Mouse (Mus musculus) kidney, embryonic 16.5 days (tissue): Measurements from ENCODE around the gene Gm20388. TPM values are rescaled to one million over a fixed set of nuclear protein-coding genes. Genes with fewer than 3 reads are reported as not detected.
A peak's percentile ranks its signal among the peaks of the same experiment; 100 is the strongest.

Experiments
- ATAC-seq: fragments of 200-750 bp; cut with Nextera tagmentation; 2 replicates; pipeline ENCODE4 v1.8.0; 2017; ENCODE audit warnings: moderate TSS enrichment; ENCODE audit not compliant: low FRiP score, low TSS enrichment
- H3K27ac ChIP-seq: fragments of 300-500 bp; sonication (generic); 2 replicates; pipeline ENCODE4 v1.5.1; 2014; ENCODE audit warnings: low read length
- H3K27me3 ChIP-seq: fragments of 300-500 bp; sonication (generic); 2 replicates; pipeline ENCODE4 v1.6.1; 2014; ENCODE audit warnings: low read length, control low read depth, mixed read lengths; ENCODE audit not compliant: insufficient read depth
- H3K36me3 ChIP-seq: fragments of 300-500 bp; sonication (generic); 2 replicates; pipeline ENCODE4 v1.6.1; 2014; ENCODE audit warnings: low read length, control low read depth, mixed read lengths; ENCODE audit not compliant: insufficient read depth
- H3K4me1 ChIP-seq: fragments of 300-500 bp; sonication (generic); 2 replicates; pipeline ENCODE4 v1.6.1; 2014; ENCODE audit warnings: low read length, control low read depth, mixed read lengths; ENCODE audit not compliant: insufficient read depth
- H3K4me2 ChIP-seq: fragments of 300-500 bp; sonication (generic); replicated peaks from 2 replicates; pipeline ENCODE4 v1.6.1; 2014; ENCODE audit warnings: low read depth, low read length
- H3K4me3 ChIP-seq: fragments of 300-500 bp; sonication (generic); 2 replicates; pipeline ENCODE4 v1.5.1; 2014; ENCODE audit warnings: mild to moderate bottlenecking, low read length
- H3K9ac ChIP-seq: fragments of 300-500 bp; sonication (generic); replicated peaks from 2 replicates; pipeline ENCODE4 v1.6.1; 2014; ENCODE audit warnings: low read length
- H3K9me3 ChIP-seq: fragments of 300-500 bp; sonication (generic); 2 replicates; pipeline ENCODE4 v1.6.1; 2016; ENCODE audit warnings: low read length, control low read depth
- WGBS: fragments of 180-500 bp; shearing (Covaris S2); extraction: QIAGEN DNeasy Blood & Tissue Kit; methylation state at CpG from one replicate; pipeline ENCODE4 v1.1.7; 2014; 5-methylcytosine and 5-hydroxymethylcytosine counted together
- polyA plus RNA-seq: library from polyadenylated mRNA; unstranded; fragments of >200 nt; fragmentation: Nextera tagmentation; extraction: Ambion mirVana; gene quantifications from 2 replicates; pipeline ENCODE4 v1.2.1, GENCODE M21; 2015

Gene Gm20388
- polyA plus RNA-seq, 1 experiment from 2014 or later, result 7.7 TPM

- Histone ChIP-seq H3K27me3 (no peaks in the 10 kb centered on the region), H3K9me3 (no peaks in the 10 kb centered on the region), H3K4me1 (no peaks in the 10 kb centered on the region), H3K4me2 (no peak overlapping the region), H3K27ac (no peak overlapping the region), H3K4me3 (no peak overlapping the region), H3K9ac (no peak overlapping the region), H3K36me3 (no peaks in the 10 kb centered on the region)
- no peak for ATAC-seq
- WGBS, result 60% methylated on average over 6 of the region's 6 CpGs
These were observed 4195.2 kb downstream of the Gm20388 start for GRCm38 (mm10) chr8:124105869-124106268.

- Histone ChIP-seq H3K9ac (no peak overlapping the region), H3K9me3 (no peaks in the 10 kb centered on the region), H3K27me3 (no peaks in the 10 kb centered on the region), H3K36me3 (no peaks in the 10 kb centered on the region), H3K27ac (no peak overlapping the region), H3K4me2 (no peak overlapping the region), H3K4me1 (no peaks in the 10 kb centered on the region), H3K4me3 (no peak overlapping the region)
- no peak for ATAC-seq
- 78% methylated on average over 7 of the region's 7 CpGs for WGBS
These were observed 4195.9 kb downstream of the Gm20388 start for GRCm38 (mm10) chr8:124106328-124107195.

- H3K36me3 ChIP-seq, result no peaks in the 10 kb centered on the region
These were observed 4202.5 kb downstream of the Gm20388 start for GRCm38 (mm10) chr8:124113108-124113507.

GRCm38 (mm10) chr8:124125241-124125640, 4214.6 kb downstream of the Gm20388 start:
- H3K9ac ChIP-seq, result no peak overlapping the region
- no peaks in the 10 kb centered on the region for H3K4me1 ChIP-seq
- WGBS, result 86% methylated on average over 20 of the region's 20 CpGs
- H3K27me3 ChIP-seq, result no peaks in the 10 kb centered on the region
- no peak overlapping the region for H3K27ac ChIP-seq
- no peak overlapping the region for H3K4me2 ChIP-seq
- no peaks in the 10 kb centered on the region for H3K36me3 ChIP-seq
- ATAC-seq, result no peak
- H3K9me3 ChIP-seq, result peaks cover 17% of the 10 kb centered on the region
- H3K4me3 ChIP-seq, result no peak overlapping the region

More at GRCm38 (mm10) chr8:124113108-124113507, 4202.5 kb downstream of the Gm20388 start:
- Histone ChIP-seq H3K4me2 (no peak overlapping the region), H3K4me1 (no peaks in the 10 kb centered on the region), H3K27me3 (no peaks in the 10 kb centered on the region), H3K9me3 (0 out of 2 replicates have a peak, but pooled peaks cover 6% of the 10 kb centered on the region), H3K4me3 (no peak overlapping the region), H3K9ac (no peak overlapping the region), H3K27ac (no peak overlapping the region)
- WGBS, result 73% methylated on average over 10 of the region's 10 CpGs
- ATAC-seq, result no peak

GRCm38 (mm10) chr8:124137261-124137660, 4226.6 kb downstream of the Gm20388 start:
- no peak for ATAC-seq
- no peak overlapping the region for H3K27ac ChIP-seq
- no peak overlapping the region for H3K9ac ChIP-seq
- H3K4me1 ChIP-seq, result peaks cover 24% of the 10 kb centered on the region
- WGBS, result 51% methylated on average over 5 of the region's 5 CpGs
- H3K36me3 ChIP-seq, result no peaks in the 10 kb centered on the region
- no peak overlapping the region for H3K4me2 ChIP-seq
- H3K4me3 ChIP-seq, result no peak overlapping the region
- no peaks in the 10 kb centered on the region for H3K9me3 ChIP-seq
- H3K27me3 ChIP-seq, result no peaks in the 10 kb centered on the region

GRCm38 (mm10) chr8:124140211-124140790, 4229.7 kb downstream of the Gm20388 start:
- no peak overlapping the region for H3K4me3 ChIP-seq
- no peaks in the 10 kb centered on the region for H3K9me3 ChIP-seq
- 44% methylated on average over 11 of the region's 11 CpGs for WGBS
- no peaks in the 10 kb centered on the region for H3K36me3 ChIP-seq
- H3K4me1 ChIP-seq, result peaks cover 27% of the 10 kb centered on the region
- no peak overlapping the region for H3K4me2 ChIP-seq
- H3K27ac ChIP-seq, result no peak overlapping the region
- no peak overlapping the region for H3K9ac ChIP-seq
- no peaks in the 10 kb centered on the region for H3K27me3 ChIP-seq
- no peak; the same call in 1 of the 2 replicates for ATAC-seq

GRCm38 (mm10) chr8:124140868-124141431, 4230.3 kb downstream of the Gm20388 start:
- H3K4me3 ChIP-seq, result no peak overlapping the region
- H3K4me2 ChIP-seq, result 0 out of 2 replicates have a peak overlapping the region, but pooled peaks have one; percentile 5
- H3K9me3 ChIP-seq, result no peaks in the 10 kb centered on the region
- no peak for ATAC-seq
- no peaks in the 10 kb centered on the region for H3K27me3 ChIP-seq
- WGBS, result 40% methylated on average over 20 of the region's 20 CpGs
- H3K27ac ChIP-seq, result no peak overlapping the region; the same call in 1 of the 2 replicates
- H3K9ac ChIP-seq, result no peak overlapping the region
- H3K4me1 ChIP-seq, result peaks cover 27% of the 10 kb centered on the region
- no peaks in the 10 kb centered on the region for H3K36me3 ChIP-seq

- Histone ChIP-seq H3K27me3 (no peaks in the 10 kb centered on the region), H3K4me1 (peaks cover 27% of the 10 kb centered on the region), H3K36me3 (no peaks in the 10 kb centered on the region), H3K4me3 (no peak overlapping the region), H3K27ac (no peak overlapping the region), H3K9me3 (no peaks in the 10 kb centered on the region), H3K9ac (no peak overlapping the region), H3K4me2 (no peak overlapping the region)
- ATAC-seq, result no peak
- WGBS, result 43% methylated on average over 9 of the region's 9 CpGs
These were observed 4231.2 kb downstream of the Gm20388 start for GRCm38 (mm10) chr8:124141681-124142391.

- Histone ChIP-seq H3K27me3 (no peaks in the 10 kb centered on the region), H3K4me1 (peaks cover 27% of the 10 kb centered on the region), H3K4me2 (no peak overlapping the region), H3K9ac (no peak overlapping the region), H3K27ac (no peak overlapping the region), H3K4me3 (no peak overlapping the region), H3K9me3 (no peaks in the 10 kb centered on the region), H3K36me3 (no peaks in the 10 kb centered on the region)
- WGBS, result 38% methylated on average over 5 of the region's 5 CpGs
- no peak for ATAC-seq
These were observed 4232.4 kb downstream of the Gm20388 start for GRCm38 (mm10) chr8:124143003-124143402.
